Mouse (Mus musculus): ENCODE data around the gene Nsl1. TPM values are rescaled to one million over a fixed set of nuclear protein-coding genes. Genes with fewer than 3 reads are reported as not detected.

Nsl1 gene
- 0.70 TPM for total RNA-seq (2023)

GRCm38 (mm10) chr1:191062781-191063485, at the start of gene Nsl1, which contains the start of gene Tatdn3:
TSS of gene Nsl1 (plus strand) at chr1:191063012.
TSS of gene Tatdn3 (minus strand) at chr1:191062932.

GRCm38 (mm10) chr1:191026021-191026713, 36.6 kb upstream of the Nsl1 start, which contains the start of gene Flvcr1:
TSS of gene Flvcr1 (minus strand) at chr1:191026158.

GRCm38 (mm10) chr1:191036554-191037334, 26.1 kb upstream of the Nsl1 start, which contains the start of gene Spata45:
TSS of gene Spata45 (plus strand) at chr1:191036639.

GRCm38 (mm10) chr1:191097802-191098747, 35.3 kb downstream of the Nsl1 start, which contains the start of gene Batf3:
TSS of gene Batf3 (plus strand) at chr1:191097847.

Other genes starting within 250 kb of the Nsl1 start
- gene Rps6kc1, start 151.2 kb upstream of the Nsl1 start, total RNA-seq (2023): 16.3 TPM
- 63.3 TPM for gene Angel2, start 137.9 kb upstream of the Nsl1 start, total RNA-seq (2023)
- not detected for gene Vash2, start 83.7 kb upstream of the Nsl1 start, total RNA-seq (2023)
- 32.1 TPM for gene Flvcr1, start 36.9 kb upstream of the Nsl1 start, total RNA-seq (2023)
- not detected for gene Spata45, start 26.4 kb upstream of the Nsl1 start, total RNA-seq (2023)
- gene Tatdn3, start 80 bp upstream of the Nsl1 start, total RNA-seq (2023): 11.1 TPM
- not detected for gene Batf3, start 34.8 kb downstream of the Nsl1 start, total RNA-seq (2023)
- gene Fam71a, start 101.8 kb downstream of the Nsl1 start, total RNA-seq (2023): not detected
- gene Atf3, start 155.0 kb downstream of the Nsl1 start, total RNA-seq (2023): 43.6 TPM